Mouse (Mus musculus) cerebellum, adult 9-11 months (tissue): ENCODE data around the gene Ikzf2.

Experiments used
- DNase-seq: peaks from one replicate; pipeline ENCODE4 v3.0.0; 2022

Gene Ikzf2

DNA sequence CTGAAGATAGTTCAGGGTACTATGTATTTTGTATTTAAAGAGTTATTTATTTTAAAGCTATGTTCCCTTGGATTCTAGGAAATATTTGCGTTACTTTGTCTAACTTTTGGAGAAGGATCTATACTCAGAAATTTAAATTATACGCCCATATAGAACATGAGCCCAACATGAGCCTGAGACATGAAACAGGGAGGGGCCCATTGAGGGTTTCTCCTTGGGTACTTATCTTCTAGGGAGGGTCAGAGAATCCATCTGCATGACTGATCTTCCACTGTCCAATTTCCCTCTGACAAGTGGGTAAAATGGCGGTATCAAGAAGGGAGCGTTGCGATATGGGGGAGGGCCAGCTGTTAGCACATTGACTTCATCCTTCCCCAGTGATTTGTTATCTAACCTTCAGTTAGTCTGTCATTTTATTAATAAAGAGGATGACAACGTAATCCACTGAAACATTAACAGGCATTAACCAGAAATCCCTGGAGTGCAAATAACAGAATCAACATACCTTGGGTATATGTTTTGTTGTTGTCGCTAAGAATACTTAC lies 180.4 kb downstream of the Ikzf2 start:
- DNase-seq = no peak

DNA sequence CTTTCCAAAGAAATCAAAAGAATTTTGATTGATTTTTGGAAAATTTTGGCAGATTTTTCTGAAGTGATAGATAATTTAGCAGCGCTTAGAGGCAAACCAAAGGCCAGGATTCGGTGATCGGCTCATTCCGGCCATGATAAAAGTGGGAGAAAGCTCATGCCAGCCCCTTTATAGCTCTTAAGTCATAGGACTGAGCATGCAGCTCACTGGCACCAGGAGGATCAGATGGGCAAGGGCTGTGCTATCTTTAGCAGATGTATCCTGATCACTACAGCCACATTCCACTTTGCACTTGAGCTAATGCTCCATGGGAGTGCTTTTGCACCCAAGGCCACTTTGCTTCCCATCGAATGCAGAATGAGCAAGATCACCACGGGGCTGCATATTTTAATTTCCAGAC lies 181.0 kb downstream of the Ikzf2 start:
- DNase-seq = no peak

DNA sequence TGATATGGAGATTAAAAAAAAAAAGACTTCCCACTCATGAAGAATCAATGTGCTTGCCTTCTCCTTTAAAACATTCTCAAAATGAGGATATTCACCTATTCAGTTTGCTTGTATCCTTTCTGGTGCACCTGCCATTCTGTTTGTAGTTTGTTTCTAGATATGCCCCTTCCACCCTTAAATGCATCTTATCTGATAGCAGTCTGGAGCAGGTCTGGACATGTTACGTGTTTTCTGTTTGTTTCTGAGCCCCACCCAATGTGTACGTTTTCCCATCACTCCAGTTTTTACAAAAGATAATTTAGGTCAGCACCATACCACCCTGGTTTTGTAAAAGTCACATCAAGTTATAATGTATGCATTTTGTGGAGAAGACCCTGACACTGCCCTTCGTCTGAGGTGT lies 186.7 kb downstream of the Ikzf2 start:
- DNase-seq = no peak

DNA sequence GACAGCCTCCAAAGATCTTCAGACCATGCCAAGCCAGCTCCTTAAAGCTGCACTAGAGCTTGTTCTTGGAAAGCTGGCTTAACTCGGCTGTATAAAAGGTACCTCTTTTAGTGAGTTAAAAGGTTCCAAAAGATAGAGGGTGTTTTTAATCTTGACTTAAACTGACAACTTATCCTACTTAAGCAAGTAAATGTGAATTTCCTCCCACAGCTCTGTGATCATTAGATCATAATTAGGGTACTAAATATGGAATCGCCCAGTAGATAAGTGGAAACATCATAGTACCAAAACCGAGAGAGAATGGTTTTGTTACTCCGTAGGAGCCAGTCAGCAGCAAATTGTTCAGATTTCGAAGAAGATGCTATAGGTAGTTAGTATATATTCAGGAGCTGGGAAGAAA lies 187.4 kb downstream of the Ikzf2 start:
- no peak for DNase-seq

DNA sequence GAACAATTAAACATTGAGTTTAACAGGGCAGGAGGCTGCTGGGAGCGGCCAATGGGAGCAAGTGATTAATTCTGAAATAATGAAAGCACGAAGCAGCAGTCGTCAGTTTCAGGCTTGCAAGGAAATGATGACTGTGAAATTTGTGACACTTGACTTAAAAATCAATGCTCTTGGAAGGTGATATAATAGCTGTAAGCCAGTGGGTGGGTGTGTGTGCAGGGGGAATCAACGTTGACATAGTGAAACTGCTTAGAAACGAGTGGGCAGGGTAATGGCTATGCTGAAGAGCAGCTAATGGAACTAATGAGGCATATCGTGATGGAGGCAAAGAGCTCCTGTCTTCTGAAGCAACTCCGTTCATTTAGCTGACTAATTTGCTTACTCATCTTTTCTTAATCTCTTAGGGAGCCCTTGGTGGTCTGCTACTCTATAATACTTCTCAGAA lies 188.2 kb downstream of the Ikzf2 start:
- DNase-seq = no peak

DNA sequence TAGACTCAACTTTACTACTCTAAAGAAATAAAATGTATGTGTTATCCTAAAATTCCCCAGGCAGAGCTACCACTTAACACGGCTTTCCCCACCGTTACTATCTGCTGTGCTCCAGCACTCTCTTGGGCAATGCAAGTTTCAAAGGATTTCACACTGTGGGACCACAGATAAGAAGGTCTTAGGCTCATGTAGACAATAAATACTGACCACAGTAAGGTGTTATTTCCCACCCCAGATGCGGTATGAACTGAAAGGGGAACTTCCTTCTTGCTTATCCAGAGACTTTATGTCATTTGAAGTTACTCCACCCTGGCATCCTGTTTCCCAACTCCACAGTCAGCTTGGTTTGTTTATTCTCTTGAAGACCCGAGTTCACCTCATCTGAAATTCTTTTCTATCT lies 191.0 kb downstream of the Ikzf2 start:
- DNase-seq = no peak

DNA sequence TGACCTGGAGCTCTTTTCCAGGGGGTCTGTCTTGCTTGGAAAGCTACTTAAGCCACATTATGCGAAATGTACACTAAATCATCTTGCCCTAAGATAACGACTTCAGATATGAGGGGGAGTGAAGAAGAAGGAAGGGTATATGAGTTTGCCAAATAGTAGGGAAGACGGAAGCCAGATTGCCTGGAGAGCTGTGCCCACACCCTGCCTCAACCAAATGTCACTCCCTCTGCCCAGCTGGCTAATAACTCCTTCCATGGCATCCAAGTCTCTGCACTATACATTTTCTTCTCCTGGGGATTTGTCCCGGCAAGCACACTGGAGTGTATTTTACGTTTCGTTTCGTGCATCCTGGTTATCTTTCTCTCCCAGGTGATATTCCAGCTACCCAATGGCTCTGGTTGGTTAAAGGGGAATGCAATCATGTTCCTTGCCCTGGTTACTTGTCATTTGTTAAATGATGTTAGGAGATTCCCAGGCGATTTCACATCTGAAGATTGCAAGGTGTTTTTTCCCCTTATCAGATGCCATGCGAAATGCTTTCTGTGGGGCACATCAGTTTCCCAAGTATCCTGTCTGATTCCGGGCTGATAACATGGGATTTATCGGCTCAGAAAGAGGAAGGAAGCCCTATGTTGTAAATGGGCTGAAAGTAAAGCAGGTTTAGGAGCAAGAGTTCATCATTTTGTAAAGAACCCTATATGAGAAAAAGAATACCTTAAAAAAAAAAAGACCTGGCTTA lies 193.6 kb downstream of the Ikzf2 start:
- no peak for DNase-seq

DNA sequence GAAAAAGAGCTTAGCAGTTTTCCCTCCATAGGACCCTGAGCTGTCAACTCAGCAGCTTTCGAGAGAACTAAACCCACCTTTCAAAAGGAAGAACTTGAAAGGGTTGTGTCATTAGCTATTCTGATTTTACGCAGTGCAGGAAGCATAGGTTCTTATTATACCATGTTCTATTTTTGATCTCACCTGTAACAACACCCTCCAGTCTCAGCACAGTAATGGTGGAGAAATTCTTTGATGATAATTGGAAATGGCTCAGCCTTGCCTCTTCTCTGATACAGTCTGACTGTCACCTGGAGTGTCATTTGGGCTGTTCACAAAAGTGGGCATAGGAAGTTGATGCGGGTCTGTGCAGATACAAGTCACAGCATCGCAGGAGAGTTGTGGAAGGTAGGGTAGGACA lies 195.0 kb downstream of the Ikzf2 start:
- DNase-seq = no peak

DNA sequence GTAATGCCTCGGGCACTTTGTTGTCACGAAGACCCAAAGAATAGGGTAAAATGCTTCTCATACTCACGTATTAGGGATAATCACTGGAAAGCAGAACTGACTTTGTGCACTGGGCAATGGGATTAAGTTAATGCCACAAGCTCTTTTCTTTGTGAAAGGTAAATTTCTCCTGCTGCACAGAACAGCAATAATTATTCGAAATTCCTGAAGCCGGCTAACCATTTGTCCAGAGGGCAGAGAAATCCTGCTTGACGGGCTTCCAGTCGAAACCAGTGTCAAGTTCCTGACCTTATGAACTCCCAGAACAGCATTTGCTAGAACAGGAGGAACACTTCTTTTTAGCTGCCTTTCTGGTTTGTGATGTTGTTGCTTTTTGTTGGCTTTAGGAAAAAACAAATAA lies 198.0 kb downstream of the Ikzf2 start:
- no peak for DNase-seq

DNA sequence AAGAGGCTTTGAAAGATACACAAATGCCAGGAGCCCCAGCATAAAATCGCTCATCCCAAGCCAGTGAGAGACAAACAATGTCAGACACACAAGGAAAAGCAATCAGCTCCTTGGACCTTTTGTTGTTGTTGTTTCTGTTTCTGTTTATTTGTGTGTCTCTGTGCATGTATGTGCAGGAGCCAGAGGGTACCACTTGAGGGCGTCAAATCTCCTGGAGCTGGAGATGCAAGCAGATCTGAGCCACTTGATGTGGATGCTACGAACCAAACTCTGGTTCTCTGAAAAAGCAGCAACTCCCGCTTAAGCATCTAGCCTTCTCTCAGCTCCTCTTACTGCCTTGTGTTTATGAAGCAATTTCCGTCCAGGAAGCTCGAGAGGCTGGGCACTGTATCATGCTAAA lies 198.4 kb downstream of the Ikzf2 start:
- DNase-seq = no peak
